Mouse (Mus musculus) heart, embryonic 11.5 days (tissue): ENCODE data around the gene Gm49354. TPM values are rescaled to one million over a fixed set of nuclear protein-coding genes. Genes with fewer than 3 reads are reported as not detected.
"Not testable (repeated sequence)": the region's sequence is repeated elsewhere in the genome, so short reads cannot be mapped to it uniquely, and the experiment has no call there.

Experiments used
- ATAC-seq: fragments of 200-750 bp; cut with Nextera tagmentation; replicated peaks from 2 replicates; pipeline ENCODE4 v1.8.0; 2017; ENCODE audit warnings: moderate library complexity; ENCODE audit not compliant: insufficient number of reproducible peaks, low FRiP score, low TSS enrichment
- H3K27ac ChIP-seq: fragments of 300-500 bp; sonication (generic); 2 replicates; pipeline ENCODE4 v1.5.1; 2014; ENCODE audit warnings: mild to moderate bottlenecking, low read depth, low read length
- H3K27me3 ChIP-seq: fragments of 300-500 bp; sonication (generic); 2 replicates; pipeline ENCODE4 v1.6.1; 2014; ENCODE audit warnings: mild to moderate bottlenecking, low read length, mixed read lengths; ENCODE audit not compliant: control insufficient read depth, insufficient read depth
- H3K36me3 ChIP-seq: fragments of 300-500 bp; sonication (generic); 2 replicates; pipeline ENCODE4 v1.6.1; 2014; ENCODE audit warnings: mild to moderate bottlenecking, low read length, moderate library complexity, mixed read lengths; ENCODE audit not compliant: control insufficient read depth, insufficient read depth
- H3K4me1 ChIP-seq: fragments of 300-500 bp; sonication (generic); 2 replicates; pipeline ENCODE4 v1.6.1; 2014; ENCODE audit warnings: low read length; ENCODE audit not compliant: control insufficient read depth, insufficient read depth
- H3K4me2 ChIP-seq: fragments of 300-500 bp; sonication (generic); 2 replicates; pipeline ENCODE4 v1.6.1; 2014; ENCODE audit warnings: mild to moderate bottlenecking, moderate library complexity
- H3K4me3 ChIP-seq: fragments of 300-500 bp; sonication (generic); 2 replicates; pipeline ENCODE4 v1.5.1; 2014; ENCODE audit warnings: low read depth, low read length
- H3K9ac ChIP-seq: fragments of 300-500 bp; sonication (generic); 2 replicates; pipeline ENCODE4 v1.6.1; 2014; ENCODE audit warnings: mild to moderate bottlenecking, low read depth, low read length, moderate library complexity
- H3K9me3 ChIP-seq: fragments of 300-500 bp; sonication (generic); replicated peaks from 2 replicates; pipeline ENCODE4 v1.6.1; 2016; ENCODE audit warnings: low read length; ENCODE audit not compliant: control insufficient read depth
- WGBS: fragments of 180-500 bp; shearing (Covaris S2); extraction: QIAGEN DNeasy Blood & Tissue Kit; methylation state at CpG from one replicate; pipeline ENCODE4 v1.1.7; 2014; ENCODE audit not compliant: insufficient replicate concordance; 5-methylcytosine and 5-hydroxymethylcytosine counted together
- polyA plus RNA-seq: library from polyadenylated mRNA; unstranded; fragments of >200 nt; fragmentation: Nextera tagmentation; extraction: Ambion mirVana; gene quantifications from 2 replicates; pipeline ENCODE4 v1.2.1, GENCODE M21; 2014

The Gm49354 gene
- polyA plus RNA-seq, 1 experiment from 2014 or later: not detected

DNA sequence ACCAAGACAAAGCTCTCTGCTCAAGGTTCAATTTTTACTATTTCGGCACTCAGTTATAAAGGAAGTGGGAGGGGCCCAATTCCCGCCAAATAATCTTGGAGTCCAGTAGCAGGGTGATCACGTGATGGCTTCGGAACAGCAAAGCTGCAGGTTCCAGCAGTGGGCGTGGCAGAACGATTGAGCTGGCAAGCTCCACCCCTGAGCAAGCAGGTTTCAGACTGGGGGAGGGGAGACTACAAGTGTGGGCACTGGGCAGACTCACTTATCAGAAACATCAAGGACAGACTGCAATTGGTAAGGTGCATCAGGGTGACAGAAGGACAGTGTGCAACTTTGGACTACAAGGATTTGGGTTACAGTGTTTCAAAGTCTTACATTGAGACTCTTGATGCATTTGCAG, 47.7 kb downstream of the Gm49354 start:
- H3K27ac ChIP-seq, H3K4me3 ChIP-seq, ATAC-seq, H3K9me3 ChIP-seq, H3K36me3 ChIP-seq, H3K4me1 ChIP-seq, H3K4me2 ChIP-seq, H3K9ac ChIP-seq, H3K27me3 ChIP-seq: not testable (repeated sequence)
- WGBS: 33% methylated on average over 6 of the region's 6 CpGs

DNA sequence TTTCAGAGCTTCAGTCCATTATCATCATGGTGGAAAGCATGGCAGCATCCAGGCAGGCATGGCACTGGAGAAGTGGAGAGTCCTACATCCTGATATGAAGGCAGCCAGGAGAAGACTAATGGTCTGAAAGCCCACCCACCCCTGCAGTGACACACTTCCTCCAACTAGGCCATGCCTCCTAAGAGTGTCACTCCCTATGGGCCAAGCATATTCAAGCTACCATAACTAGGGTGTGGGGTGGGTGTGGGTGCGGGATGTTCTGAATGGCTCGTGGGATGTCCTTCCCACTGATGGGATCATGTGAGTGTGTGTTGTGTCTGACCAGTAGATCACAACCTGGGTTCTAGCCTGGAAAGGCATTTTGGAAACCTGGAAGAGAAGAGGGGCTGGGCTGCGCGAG, 48.1 kb downstream of the Gm49354 start:
- Histone ChIP-seq H3K27me3 (no peaks in the 10 kb centered on the region), H3K9ac (no peak overlapping the region), H3K4me3 (no peak overlapping the region), H3K9me3 (no peaks in the 10 kb centered on the region), H3K36me3 (no peaks in the 10 kb centered on the region), H3K4me2 (no peak overlapping the region), H3K4me1 (no peaks in the 10 kb centered on the region), H3K27ac (no peak overlapping the region)
- 81% methylated on average over 2 of the region's 4 CpGs for WGBS
- ATAC-seq: no peak

DNA sequence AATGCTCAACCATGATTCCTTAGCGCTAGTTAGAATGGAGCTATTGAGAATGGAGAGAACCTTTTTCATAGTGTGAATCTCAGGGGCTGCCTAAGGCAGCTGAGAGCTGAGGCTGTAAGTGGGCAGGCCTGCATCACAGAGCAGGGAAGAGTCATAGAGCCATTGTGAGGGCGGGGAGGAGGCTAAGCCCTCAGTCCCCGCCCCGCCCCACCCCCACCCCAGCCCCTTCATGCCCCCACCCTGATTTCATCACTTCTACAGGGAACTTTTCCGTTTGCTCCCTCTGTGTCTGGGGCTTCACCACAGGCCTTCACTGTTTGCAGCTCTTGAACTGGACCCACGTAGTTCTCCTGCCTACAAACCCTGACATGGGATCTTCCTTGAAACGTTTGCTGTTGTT, 50.4 kb downstream of the Gm49354 start, which contains the start of gene Spata31d1d:
Gene Spata31d1d (minus strand): TSS at position 101 of the 400 bp plus-strand sequence.
- Histone ChIP-seq H3K27ac (no peak within 1 kb of the TSS), H3K36me3 (no peaks in the 10 kb centered on the region), H3K4me2 (no peak within 1 kb of the TSS), H3K9me3 (no peaks in the 10 kb centered on the region), H3K9ac (no peak within 1 kb of the TSS), H3K27me3 (no peaks in the 10 kb centered on the region; the same call in 1 of the 2 replicates), H3K4me1 (no peaks in the 10 kb centered on the region), H3K4me3 (no peak within 1 kb of the TSS)
- 40% methylated on average over 7 of the region's 7 CpGs for WGBS
- no peak for ATAC-seq

GRCm38 (mm10) chr13:59728378-59729093, 53.5 kb downstream of the Gm49354 start:
- Histone ChIP-seq H3K27me3 (no peaks in the 10 kb centered on the region; the same call in 1 of the 2 replicates), H3K4me1 (no peaks in the 10 kb centered on the region), H3K9me3 (no peaks in the 10 kb centered on the region), H3K4me2 (peak overlapping the region; percentile 20; the same call in 1 of the 2 replicates), H3K36me3 (no peaks in the 10 kb centered on the region), H3K9ac (no peak overlapping the region), H3K4me3 (no peak overlapping the region), H3K27ac (no peak overlapping the region)
- peak; percentile 65; the same call in 1 of the 2 replicates for ATAC-seq
- WGBS: 20% methylated on average over 7 of the region's 7 CpGs

GRCm38 (mm10) chr13:59726139-59726867, 55.7 kb downstream of the Gm49354 start:
- no peak overlapping the region for H3K27ac ChIP-seq
- no peaks in the 10 kb centered on the region for H3K36me3 ChIP-seq
- H3K4me2 ChIP-seq: peak overlapping the region; percentile 54
- no peaks in the 10 kb centered on the region for H3K9me3 ChIP-seq
- H3K4me1 ChIP-seq: no peaks in the 10 kb centered on the region
- WGBS: 22% methylated on average over 28 of the region's 29 CpGs
- ATAC-seq: no peak
- no peaks in the 10 kb centered on the region; the same call in 1 of the 2 replicates for H3K27me3 ChIP-seq
- 0 out of 2 replicates have a peak overlapping the region, but pooled peaks have one; percentile 11 for H3K9ac ChIP-seq
- H3K4me3 ChIP-seq: peak overlapping the region; percentile 8

DNA sequence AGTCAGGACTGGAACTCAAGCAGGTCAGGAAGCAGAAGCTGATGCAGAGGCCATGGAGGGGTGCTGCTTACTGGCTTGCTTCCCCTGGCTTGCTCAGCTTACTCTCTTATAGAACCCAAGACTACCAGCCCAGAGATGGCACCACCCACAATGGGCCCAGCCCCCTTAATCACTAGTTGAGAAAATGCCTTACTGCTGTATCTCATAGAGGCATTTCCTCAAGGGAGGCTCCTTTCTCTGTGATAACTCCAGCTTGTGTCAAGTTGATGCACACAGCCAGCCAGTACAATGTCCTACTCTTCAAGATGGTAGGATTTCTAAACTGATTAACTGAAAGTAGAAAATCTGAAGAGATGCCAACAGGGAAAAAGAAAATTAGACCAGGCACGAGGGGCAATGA, 60.0 kb downstream of the Gm49354 start:
- not testable (repeated sequence) for H3K4me2 ChIP-seq, H3K4me3 ChIP-seq, H3K9ac ChIP-seq, H3K27me3 ChIP-seq, H3K9me3 ChIP-seq, H3K27ac ChIP-seq, H3K4me1 ChIP-seq, ATAC-seq, H3K36me3 ChIP-seq
- WGBS: 76% methylated on average over 1 of the region's 1 CpGs

DNA sequence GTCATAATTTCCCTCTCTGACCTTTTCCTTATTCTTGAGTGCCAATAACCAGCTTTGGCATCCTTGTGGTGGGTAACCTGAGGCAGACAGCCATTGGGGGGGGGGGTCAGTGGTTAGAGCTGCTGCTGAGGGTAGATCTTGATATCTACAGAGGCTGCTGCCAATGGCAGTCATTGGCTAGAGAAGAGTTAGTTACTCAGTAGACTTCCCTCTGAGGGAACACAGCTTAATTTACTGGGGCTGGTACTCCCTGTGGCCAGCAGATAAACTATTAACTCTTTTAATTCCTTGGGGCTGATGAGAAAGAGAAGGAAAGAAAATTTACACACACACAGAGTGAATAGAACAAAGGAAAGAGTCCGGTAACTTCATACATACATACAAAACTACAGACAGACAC, 62.6 kb downstream of the Gm49354 start:
- 90% methylated on average over 1 of the region's 1 CpGs for whole genome bisulfite sequencing
- Histone ChIP-seq H3K4me2 (no peak overlapping the region; the same call in 1 of the 2 replicates), H3K9ac (no peak overlapping the region), H3K4me1 (peaks cover 6% of the 10 kb centered on the region; the same call in 1 of the 2 replicates), H3K9me3 (no peaks in the 10 kb centered on the region), H3K27me3 (no peaks in the 10 kb centered on the region), H3K27ac (no peak overlapping the region), H3K36me3 (no peaks in the 10 kb centered on the region), H3K4me3 (no peak overlapping the region)
- no peak for ATAC-seq

DNA sequence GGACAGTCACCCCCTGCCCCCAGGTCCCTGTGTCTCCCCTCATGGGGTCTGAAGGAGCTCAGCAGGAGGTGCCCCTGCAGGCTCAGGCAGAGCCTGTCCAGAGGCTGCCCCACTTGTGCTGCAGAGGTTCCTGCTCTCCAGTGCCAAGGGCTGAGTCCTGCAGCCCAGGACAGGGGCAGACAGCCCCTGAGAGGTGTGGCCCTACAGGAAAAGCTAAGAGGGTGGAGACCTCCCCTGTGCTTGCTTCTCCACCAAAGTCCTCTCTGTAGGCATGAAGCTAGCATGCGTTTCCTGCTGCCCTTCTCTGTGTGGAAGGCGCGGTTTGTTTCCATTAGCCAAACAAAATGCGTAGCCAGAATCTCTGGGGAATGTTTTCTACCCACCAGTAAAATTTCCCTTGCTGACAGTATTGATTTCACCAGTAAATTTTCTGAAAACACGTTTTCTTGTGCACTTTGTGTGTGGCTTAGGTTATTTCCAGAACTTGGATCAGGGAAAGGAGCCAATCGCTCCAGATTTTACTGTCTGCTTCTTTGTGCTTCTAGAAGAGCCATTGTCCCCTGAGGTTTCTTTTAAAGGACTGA, 63.1 kb downstream of the Gm49354 start:
- not testable (repeated sequence) for H3K4me2 ChIP-seq, H3K36me3 ChIP-seq, H3K9ac ChIP-seq, ATAC-seq, H3K4me1 ChIP-seq, H3K27ac ChIP-seq, H3K27me3 ChIP-seq, H3K4me3 ChIP-seq, H3K9me3 ChIP-seq
- WGBS: 36% methylated on average over 6 of the region's 6 CpGs
